Mouse (Mus musculus) skeletal muscle tissue, adult 2 months (tissue): ENCODE data around the gene Kif3c.

Source experiments
- DNase-seq: peaks from one replicate; pipeline ENCODE4 v3.0.0-alpha.2; 2012; ENCODE audit warnings: low read depth, low spot score

Kif3c gene

DNA sequence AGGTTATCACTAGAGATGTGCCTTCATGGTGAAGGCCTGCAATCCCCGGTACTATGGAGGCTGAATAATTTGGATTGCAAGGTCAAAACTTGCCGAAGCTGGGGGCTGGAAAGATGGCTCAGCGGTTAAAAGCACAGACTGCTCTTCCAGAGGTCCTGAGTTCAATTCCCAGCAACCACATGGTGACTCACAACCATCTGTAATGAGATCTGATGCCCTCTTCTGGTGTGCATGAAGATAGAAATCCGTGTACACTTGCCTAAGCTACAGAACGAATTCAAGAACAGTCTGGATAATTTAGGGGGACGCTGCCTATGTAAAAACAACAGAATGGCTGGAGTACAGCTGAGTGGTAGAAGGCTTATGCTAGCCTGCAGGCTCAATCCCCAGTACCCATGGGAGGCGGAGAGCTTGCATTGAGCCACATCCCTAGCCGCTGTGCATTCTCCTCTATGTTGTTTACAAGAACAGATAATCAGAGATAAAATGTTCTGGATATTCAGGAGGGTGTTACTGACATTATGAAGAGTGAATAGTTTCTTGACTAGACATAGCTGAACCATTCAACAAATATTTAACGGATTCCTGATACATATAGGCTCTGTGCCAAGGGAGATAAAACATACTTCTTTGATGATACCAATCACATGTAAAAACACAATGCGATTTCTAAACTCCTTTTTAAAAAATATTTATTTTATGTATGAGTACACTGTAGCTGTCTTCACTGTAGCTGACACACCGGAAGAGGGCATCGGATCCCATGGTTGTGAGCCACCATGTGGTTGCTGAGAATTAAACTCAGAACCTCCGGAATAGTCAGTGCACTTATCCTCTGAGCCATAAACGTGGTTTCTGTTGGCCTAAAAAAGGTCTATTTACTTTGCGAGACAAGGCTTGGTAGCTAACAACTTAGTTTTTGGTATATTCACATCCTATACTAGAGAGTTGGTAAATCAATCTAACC lies 60.7 kb downstream of the Kif3c start:
- peak; percentile 27 for DNase-seq

DNA sequence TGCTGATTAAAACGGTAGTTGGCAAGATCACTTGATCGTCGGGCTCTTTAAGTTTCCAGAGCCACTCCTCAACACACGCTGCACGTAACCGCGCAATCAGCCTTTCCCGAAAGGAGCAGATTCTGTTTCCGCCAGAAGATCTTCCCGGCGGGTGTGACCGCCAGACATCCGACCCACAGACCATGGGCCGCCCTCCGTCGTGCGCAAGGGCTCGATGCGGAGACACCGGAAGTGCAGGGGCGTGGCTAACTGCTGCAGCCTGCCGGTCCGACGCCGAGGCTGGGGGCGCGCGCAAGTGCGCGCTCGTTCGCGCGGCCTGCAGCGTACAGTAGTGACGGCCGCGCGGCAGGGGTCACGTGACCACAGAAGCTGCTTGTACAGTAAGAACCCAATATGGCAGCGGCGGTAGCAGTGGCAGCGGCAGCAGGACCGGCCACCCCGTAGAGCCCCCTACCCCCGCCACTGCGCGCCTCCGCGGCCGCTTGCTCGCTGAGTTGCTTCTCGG lies 61.6 kb downstream of the Kif3c start, which contains the start of gene Asxl2:
TSS of gene Asxl2 (plus strand) at position 328 of the 505 bp plus-strand sequence.
- DNase-seq, result peak; percentile 99

DNA sequence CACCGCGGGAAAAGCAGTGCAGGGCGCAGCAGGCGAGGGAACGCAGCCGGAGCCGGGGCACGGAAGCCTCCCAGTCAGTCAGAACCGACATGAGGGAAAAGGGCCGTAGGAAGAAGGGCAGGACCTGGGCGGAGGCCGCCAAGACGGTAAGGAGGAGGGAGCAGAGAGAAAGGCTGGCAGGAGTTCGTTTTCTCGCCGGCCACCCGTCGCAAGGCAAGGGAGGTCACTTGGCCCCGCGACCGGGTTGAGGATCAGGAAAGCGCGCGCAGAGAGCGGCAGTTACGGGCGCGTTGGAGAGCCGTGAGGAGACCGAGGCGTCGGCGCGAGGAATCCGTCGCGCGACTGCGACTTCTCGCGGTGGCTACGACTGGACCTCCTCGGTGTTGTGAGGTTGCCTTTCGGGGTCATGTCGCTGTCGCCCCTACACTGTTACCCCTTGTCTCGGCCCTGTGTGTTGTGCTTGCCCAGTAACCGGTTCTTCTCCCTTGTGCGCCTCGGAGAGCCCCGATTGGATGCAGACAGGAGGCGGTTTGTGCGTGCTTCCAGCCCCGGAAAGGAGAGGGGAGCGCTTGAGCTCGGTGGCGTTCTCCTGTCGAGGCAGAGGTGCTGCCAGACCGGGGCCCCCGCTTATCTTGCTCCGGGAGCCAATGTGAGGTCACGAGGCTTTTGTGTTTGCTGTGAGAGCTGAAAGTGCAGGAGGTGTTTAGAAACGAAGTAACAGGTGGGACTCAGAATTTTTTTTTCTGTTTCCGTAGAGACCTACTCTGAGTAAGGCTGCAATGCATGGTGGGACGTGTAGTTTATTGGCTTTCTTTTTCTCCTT lies 62.3 kb downstream of the Kif3c start:
- DNase-seq, result peak; percentile 45

DNA sequence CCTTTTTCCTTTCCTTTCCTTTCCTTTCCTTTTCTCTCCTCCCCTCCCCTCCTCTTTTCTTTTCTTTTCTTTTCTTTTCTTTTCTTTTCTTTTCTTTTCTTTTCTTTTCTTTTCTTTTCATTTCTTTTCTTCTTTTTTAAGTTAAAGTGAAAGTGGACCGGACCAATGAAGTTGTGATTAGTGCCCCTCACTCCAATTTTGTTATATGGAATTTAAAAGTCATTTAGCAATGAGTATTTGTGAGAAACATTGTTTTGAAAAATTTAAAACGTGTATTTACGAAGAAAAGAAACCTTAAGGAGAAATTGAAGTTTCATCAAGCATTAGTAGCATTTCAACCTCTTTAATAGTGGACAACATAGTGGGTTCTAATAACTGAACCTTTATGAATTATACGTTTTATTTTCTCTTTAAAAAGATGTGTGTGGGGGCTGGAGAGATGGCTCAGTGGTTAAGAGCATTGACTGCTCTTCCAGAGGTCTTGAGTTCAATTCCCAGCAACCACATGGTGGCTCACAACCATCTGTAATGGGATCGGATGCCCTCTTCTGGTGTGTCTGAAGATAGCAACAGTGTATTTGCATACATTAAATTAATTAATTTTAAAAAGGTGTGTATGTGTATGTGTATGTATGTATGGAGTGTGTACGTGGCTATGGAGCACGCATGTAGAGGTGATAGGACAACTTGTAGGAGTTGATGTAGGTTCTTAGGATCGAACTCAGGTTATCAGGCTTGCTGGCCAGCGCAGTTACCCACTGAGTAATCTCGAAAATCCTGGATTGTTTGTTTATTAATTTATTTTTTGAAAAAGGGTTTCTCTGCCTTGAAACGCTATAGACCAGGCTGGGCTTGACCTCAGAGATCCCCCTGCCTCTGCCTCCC lies 63.2 kb downstream of the Kif3c start:
- DNase-seq, result no peak

DNA sequence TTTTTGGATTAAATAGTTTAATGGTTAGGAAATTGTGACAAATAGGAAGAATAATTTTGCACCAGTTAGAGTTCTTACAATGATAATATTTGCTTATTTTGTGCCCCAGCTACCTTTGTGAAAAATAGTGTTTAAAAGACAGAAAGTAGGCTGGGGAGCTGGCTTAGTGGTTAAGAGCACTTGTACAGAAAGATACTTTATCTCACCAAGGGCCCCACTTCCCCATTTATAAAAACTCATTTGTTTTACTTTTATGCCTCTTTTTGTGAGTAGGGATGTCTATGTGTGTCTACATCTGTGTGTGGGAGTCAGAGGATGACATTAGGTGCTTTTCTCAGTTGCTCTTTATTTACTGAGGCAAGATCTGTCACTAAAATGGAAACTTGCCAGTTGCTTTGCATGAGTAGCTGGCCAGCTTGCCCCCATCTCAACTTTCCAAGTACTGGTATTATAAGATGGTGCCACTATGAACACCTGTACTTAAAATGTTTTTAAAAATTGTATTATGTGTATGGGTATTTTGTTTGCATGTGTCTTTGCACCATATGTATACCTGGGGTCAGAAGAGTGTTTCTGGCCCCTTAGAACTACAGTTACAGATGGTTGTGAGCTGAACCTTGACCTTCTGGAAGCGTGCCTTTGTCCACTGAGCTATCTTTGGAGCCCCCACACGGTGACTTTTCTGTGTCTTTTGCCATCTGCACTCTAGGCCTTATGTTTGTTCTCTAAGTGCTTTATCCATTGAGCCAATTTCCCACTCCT lies 64.9 kb downstream of the Kif3c start:
- DNase-seq, result no peak

DNA sequence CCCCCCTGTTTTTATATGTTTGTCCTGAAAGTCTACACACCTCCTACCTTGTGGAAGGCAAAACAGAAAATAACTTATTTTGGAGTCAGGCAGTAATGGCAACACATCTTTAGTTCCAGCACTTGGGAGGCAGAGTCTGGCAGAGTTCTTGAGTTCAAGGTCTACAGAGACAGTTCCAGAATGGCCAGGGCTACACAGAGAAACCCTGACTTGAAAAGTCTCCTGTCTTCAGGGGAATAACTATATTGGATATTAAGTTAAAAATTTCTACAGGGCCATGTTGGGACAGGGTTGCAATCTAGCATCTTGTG lies 65.5 kb downstream of the Kif3c start:
- DNase-seq, result no peak

DNA sequence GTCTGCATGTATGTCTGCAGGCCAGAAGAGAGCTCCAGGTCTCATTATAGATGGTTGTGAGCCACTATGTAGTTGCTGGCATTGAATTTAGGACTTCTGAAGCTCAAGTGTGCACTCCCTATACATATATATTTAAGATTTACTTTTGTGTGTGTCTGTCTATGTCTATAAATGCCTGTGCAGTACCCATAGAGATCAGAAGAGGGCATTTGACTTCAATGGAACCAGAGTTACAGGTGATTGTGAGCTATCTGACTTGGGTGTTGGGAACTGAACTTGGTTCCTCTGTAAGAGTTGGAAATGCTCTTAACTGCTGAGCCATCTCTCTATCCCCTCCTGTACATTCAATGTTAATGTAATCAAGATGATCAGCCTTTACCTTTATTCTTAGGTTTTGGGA lies 66.1 kb downstream of the Kif3c start:
- DNase-seq, result no peak

DNA sequence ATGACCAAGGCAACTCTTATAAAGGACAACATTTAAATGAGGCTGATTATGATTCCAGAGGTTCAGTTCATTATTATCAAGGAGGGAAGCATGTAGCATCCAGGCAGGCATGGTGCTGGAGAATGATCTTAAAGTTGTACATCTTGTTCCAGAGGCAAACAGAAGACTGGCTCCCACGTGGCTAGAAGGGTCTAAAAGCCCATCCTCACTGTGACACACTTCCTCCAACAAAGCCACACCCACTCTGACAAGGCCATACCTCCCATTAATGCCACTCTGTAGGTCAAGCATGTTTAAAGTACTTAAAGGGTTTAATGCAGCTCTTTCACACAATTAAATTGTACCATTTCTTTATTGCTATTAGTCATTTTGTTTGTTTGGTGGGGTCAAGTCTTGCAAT lies 68.8 kb downstream of the Kif3c start:
- no peak for DNase-seq

DNA sequence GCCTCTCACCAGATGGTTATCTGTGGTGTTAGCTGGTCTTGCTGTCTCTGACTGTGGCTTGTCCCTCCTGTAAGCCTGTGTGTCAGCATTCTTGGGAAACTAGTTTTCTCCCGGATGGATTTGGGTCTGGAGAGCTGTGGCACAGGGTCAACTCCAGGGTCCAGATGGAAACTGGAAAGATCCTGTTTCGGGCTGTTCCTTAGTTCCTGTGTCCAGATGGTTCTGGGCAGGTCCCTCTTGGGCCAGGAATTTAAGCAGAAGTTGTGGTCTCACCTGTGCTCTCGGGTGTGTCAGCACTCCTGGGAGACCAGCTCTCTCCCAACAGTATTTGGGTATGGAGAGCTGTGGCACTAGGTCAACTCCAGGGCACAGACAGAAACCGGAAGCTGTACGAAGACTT lies 71.5 kb downstream of the Kif3c start:
- no peak for DNase-seq

DNA sequence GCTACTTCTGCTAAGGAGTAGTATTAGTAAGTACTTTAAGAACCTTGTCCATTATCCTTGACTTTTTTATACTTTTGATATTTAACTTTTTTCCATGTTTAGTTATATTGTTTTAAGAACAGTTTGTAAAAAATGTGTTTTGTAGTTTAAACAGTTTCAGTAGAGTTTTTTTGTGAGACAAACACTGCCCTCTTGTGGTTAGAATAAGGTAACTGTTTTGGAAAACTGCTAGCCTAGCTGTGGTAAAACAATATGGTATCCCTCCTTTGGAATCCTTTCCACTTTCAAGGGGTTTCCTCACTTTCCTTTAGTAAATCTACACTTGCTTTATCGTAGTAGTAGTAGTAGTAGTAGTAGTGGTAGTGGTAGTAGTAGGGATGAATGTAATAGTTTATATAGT lies 72.9 kb downstream of the Kif3c start:
- no peak for DNase-seq

DNA sequence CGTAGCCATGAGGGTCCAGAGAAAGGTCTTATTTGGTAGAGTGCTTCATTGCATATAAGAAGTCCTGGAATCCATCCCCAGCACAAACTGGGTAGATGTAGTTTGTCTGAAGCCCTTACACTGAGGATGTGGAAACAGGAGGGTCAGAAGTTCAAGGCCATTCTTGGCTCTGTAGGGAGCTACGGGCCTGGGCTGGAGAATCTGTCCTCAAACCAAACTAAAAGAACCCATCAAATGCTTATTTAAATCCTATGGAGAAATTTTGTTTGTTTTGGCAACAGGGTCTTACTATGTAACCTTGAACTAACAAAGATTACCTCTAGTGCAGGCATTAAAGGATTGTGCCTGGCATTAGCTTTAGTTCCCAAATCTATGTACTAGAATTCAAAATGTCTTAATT lies 76.0 kb downstream of the Kif3c start:
- DNase-seq, result no peak

DNA sequence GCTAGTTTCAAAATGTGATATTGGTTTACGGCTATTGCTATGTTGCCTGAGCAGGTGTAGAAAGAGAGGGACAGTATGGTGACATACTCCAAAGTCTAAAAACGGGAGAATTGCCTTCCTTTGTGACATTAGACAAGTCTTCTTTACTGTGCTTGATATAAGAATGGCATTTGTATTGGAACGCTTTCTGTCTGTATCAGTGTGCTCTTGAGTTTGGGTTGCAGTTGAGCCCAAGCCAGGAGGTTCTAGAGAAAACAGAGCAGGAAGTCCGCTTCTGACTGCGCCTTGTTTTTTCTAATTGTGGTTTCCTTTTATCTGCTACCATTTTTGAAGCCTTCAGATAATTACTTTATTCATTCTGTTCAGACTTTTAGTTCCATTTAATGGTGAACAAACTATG lies 76.4 kb downstream of the Kif3c start:
- no peak for DNase-seq

DNA sequence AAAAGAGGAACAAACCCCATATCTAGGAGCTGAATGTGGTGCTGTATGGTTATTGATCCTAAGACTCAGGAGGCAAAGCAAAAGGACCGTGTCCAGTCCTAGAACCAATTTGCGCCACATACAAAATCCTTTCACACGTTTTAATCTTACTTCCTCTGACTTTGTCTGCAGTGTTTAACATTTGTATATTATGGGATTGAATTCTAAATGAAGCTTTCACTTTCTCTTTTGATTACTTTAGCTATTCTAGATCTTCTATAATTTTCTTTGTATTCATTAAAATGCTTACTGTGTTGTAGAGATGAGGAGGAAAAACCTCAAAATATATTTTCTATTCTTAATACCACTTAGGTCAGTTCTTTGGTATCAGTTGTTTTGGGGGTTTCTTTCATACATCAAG lies 88.6 kb downstream of the Kif3c start:
- DNase-seq, result no peak
